Mouse (Mus musculus): Measurements from ENCODE around the gene Ptpn1.

The Ptpn1 gene

GRCm38 (mm10) chr2:168019201-168019715 is 87.4 kb downstream of the Ptpn1 start:
- DNase-seq, result no peak

GRCm38 (mm10) chr2:168023763-168024402 is 92.0 kb downstream of the Ptpn1 start:
- no peak for DNase-seq

GRCm38 (mm10) chr2:168025174-168025573 is 93.3 kb downstream of the Ptpn1 start:
- DNase-seq, result no peak

- no peak for DNase-seq
These were observed 94.0 kb downstream of the Ptpn1 start for GRCm38 (mm10) chr2:168025882-168026281.

GRCm38 (mm10) chr2:168026467-168026866 is 94.6 kb downstream of the Ptpn1 start:
- DNase-seq, result no peak

- no peak for DNase-seq
These were observed 96.5 kb downstream of the Ptpn1 start for GRCm38 (mm10) chr2:168028376-168028775.
